Mouse (Mus musculus) brain, embryonic 14.5 days (tissue): ENCODE measurements around the gene Eya2.

Source experiments
- CTCF ChIP-seq: fragments of 200-500 bp; IDR thresholded peaks from 2 replicates; pipeline ENCODE4 v1.5.1; 2012; ENCODE audit warnings: inconsistent platforms, mild to moderate bottlenecking, moderate library complexity, borderline replicate concordance; ENCODE audit not compliant: insufficient read depth, insufficient read length; ENCODE audit errors: extremely low read depth
- POLR2A ChIP-seq: fragments of 200-500 bp; IDR thresholded peaks from 2 replicates; pipeline ENCODE4 v1.6.1; 2012; ENCODE audit warnings: mild to moderate bottlenecking, inconsistent platforms, borderline replicate concordance; ENCODE audit not compliant: poor library complexity, insufficient read depth, insufficient read length, severe bottlenecking; ENCODE audit errors: extremely low read depth

DNA sequence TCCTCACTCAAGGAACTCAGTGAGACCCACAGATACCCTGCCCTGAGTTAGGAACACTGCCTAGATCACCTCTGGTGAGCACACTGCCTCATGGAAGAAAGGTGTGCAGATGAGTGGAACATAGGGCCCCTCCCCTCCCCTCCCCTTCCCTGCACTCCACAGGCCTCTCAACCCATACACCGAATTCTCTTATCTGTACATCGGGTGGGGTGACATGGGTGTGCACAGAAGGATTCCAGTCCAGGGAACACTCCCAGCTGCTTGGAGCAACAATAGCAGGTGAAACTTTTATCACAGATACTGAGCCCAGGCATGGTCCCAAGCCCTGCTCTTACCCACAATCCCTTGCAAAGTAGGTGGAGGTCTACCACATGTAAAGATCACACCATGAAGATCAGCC lies 26.7 kb downstream of the Eya2 start:
- TF ChIP-seq CTCF: no peak
- no peak for TF ChIP-seq POLR2A
